Mouse (Mus musculus): Measurements from ENCODE around the gene Pex6. TPM values are rescaled to one million over a fixed set of nuclear protein-coding genes. Genes with fewer than 3 reads are reported as not detected.
A peak's percentile ranks its signal among the peaks of the same experiment; 100 is the strongest.

The Pex6 gene
- polyA plus RNA-seq, 1 experiment from 2014 or later = 10.5 TPM

GRCm38 (mm10) chr17:46690665-46691064 is 20.6 kb upstream of the Pex6 start:
- WGBS = 71% methylated on average over 12 of the region's 12 CpGs

DNA sequence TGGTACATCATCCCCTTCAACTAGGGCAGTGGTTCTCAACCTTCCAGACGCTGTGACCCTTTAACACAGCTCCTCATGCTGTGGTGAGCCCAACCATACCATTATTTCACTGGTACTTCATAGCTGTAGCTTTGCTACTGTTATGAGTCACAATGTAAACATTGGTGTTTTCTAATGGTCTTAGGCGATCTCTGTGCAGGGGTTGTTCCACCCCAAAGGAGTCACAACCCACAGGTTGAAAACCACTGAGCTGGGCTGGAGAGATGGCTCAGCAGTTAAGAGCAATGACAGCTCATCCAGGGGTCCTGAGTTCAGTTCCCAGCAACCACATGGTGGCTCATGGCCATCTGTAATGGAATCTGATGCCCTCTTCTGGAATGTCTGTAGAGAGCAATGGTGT is 19.9 kb upstream of the Pex6 start:
- WGBS = 90% methylated on average over 2 of the region's 2 CpGs
- no peak overlapping the region for H3K4me3 ChIP-seq (ENCODE audit: control insufficient read depth in 1 of 2, insufficient read depth in 1 of 2, low read depth in 1 of 2, low read length in 2 of 2)
- no peak overlapping the region for H3K9ac ChIP-seq (ENCODE audit: low read length)
- H3K27ac ChIP-seq (replicated peaks in 1 of 2; ENCODE audit: control insufficient read depth in 1 of 2, insufficient read depth in 1 of 2, low read depth in 2 of 2, low read length in 2 of 2) = no peak overlapping the region
- H3K4me1 ChIP-seq (ENCODE audit: control insufficient read depth in 2 of 2, insufficient read depth in 2 of 2, low read length in 2 of 2) = no peaks in the 10 kb centered on the region
- ATAC-seq (ENCODE audit: insufficient number of reproducible peaks, insufficient read depth, low FRiP score, low read depth) = no peak
- no peak overlapping the region for H3K4me2 ChIP-seq (ENCODE audit: low read length)
- peaks cover 36% of the 10 kb centered on the region for H3K36me3 ChIP-seq (ENCODE audit: control insufficient read depth, insufficient read depth, low read length)
- H3K9me3 ChIP-seq (ENCODE audit: control insufficient read depth, low read length) = no peaks in the 10 kb centered on the region
- H3K27me3 ChIP-seq (ENCODE audit: control insufficient read depth, insufficient read depth, low read length) = no peaks in the 10 kb centered on the region

More at GRCm38 (mm10) chr17:46690665-46691064, 20.6 kb upstream of the Pex6 start:
- H3K27me3 ChIP-seq (ENCODE audit: control insufficient read depth, insufficient read depth, low read length) = no peaks in the 10 kb centered on the region
- no peak overlapping the region for H3K9ac ChIP-seq (ENCODE audit: low read length)
- peaks cover 43% of the 10 kb centered on the region for H3K36me3 ChIP-seq (ENCODE audit: control insufficient read depth, insufficient read depth, low read length)
- H3K4me2 ChIP-seq (ENCODE audit: low read length) = no peak overlapping the region
- no peak overlapping the region for H3K4me3 ChIP-seq (ENCODE audit: control insufficient read depth in 1 of 2, insufficient read depth in 1 of 2, low read depth in 1 of 2, low read length in 2 of 2)
- no peaks in the 10 kb centered on the region for H3K9me3 ChIP-seq (ENCODE audit: control insufficient read depth, low read length)
- H3K27ac ChIP-seq (replicated peaks in 1 of 2; ENCODE audit: control insufficient read depth in 1 of 2, insufficient read depth in 1 of 2, low read depth in 2 of 2, low read length in 2 of 2) = no peak overlapping the region
- no peak for ATAC-seq (ENCODE audit: insufficient number of reproducible peaks, insufficient read depth, low FRiP score, low read depth)
- H3K4me1 ChIP-seq (ENCODE audit: control insufficient read depth in 2 of 2, insufficient read depth in 2 of 2, low read length in 2 of 2) = no peaks in the 10 kb centered on the region

- H3K4me1 ChIP-seq (ENCODE audit: control insufficient read depth in 2 of 2, insufficient read depth in 2 of 2, low read length in 2 of 2) = no peaks in the 10 kb centered on the region
- no peak overlapping the region for H3K4me2 ChIP-seq (ENCODE audit: low read length)
- no peak overlapping the region for H3K9ac ChIP-seq (ENCODE audit: low read length)
- WGBS = 83% methylated on average over 1 of the region's 1 CpGs
- no peak for ATAC-seq (ENCODE audit: insufficient number of reproducible peaks, insufficient read depth, low FRiP score, low read depth)
- H3K9me3 ChIP-seq (ENCODE audit: control insufficient read depth, low read length) = no peaks in the 10 kb centered on the region
- peaks cover 36% of the 10 kb centered on the region for H3K36me3 ChIP-seq (ENCODE audit: control insufficient read depth, insufficient read depth, low read length)
- H3K4me3 ChIP-seq (ENCODE audit: control insufficient read depth in 1 of 2, insufficient read depth in 1 of 2, low read depth in 1 of 2, low read length in 2 of 2) = no peak overlapping the region
- H3K27me3 ChIP-seq (ENCODE audit: control insufficient read depth, insufficient read depth, low read length) = no peaks in the 10 kb centered on the region
- no peak overlapping the region for H3K27ac ChIP-seq (replicated peaks in 1 of 2; ENCODE audit: control insufficient read depth in 1 of 2, insufficient read depth in 1 of 2, low read depth in 2 of 2, low read length in 2 of 2)
Measured at GRCm38 (mm10) chr17:46694517-46695063, 16.7 kb upstream of the Pex6 start.

DNA sequence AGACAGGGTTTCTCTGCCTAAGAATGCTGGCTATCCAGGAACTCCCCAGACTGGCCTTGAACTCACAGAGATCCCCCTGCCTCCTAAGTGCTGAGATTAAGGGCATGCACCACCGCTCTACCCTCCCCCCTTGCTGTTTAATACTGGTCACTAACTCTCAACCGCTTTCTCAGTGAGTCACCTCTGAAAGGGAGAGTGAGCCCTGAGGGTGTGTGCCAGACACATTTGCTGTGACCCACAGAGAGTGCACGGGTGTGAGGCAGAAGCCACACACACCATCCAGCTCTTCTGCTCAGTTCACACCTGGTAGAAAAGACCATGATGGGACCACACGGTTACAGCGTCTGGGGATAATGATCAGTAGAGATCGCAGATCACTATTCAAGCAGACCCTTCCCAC is 12.7 kb upstream of the Pex6 start:
- no peak overlapping the region for H3K4me3 ChIP-seq (ENCODE audit: control insufficient read depth in 1 of 2, insufficient read depth in 1 of 2, low read depth in 1 of 2, low read length in 2 of 2)
- 0 out of 2 replicates have a peak, but pooled peaks have one; percentile 16 for ATAC-seq (ENCODE audit: insufficient number of reproducible peaks, insufficient read depth, low FRiP score, low read depth)

GRCm38 (mm10) chr17:46699245-46699644 is 12.0 kb upstream of the Pex6 start:
- Histone ChIP-seq H3K4me3 (ENCODE audit: control insufficient read depth in 1 of 2, insufficient read depth in 1 of 2, low read depth in 1 of 2, low read length in 2 of 2) (no peak overlapping the region), H3K27ac (replicated peaks in 1 of 2; ENCODE audit: control insufficient read depth in 1 of 2, insufficient read depth in 1 of 2, low read depth in 2 of 2, low read length in 2 of 2) (no peak overlapping the region), H3K4me2 (ENCODE audit: low read length) (no peak overlapping the region), H3K9me3 (ENCODE audit: control insufficient read depth, low read length) (no peaks in the 10 kb centered on the region), H3K27me3 (ENCODE audit: control insufficient read depth, insufficient read depth, low read length) (no peaks in the 10 kb centered on the region), H3K4me1 (ENCODE audit: control insufficient read depth in 2 of 2, insufficient read depth in 2 of 2, low read length in 2 of 2) (peaks cover 10 to 17% of the 10 kb centered on the region in 2 experiments), H3K36me3 (ENCODE audit: control insufficient read depth, insufficient read depth, low read length) (peaks cover 28% of the 10 kb centered on the region), H3K9ac (ENCODE audit: low read length) (no peak overlapping the region)
- ATAC-seq (ENCODE audit: insufficient number of reproducible peaks, insufficient read depth, low FRiP score, low read depth) = no peak
- WGBS = 79% methylated on average over 5 of the region's 5 CpGs

More for the DNA sequence above, 12.7 kb upstream of the Pex6 start:
- Histone ChIP-seq H3K9me3 (ENCODE audit: control insufficient read depth, low read length) (no peaks in the 10 kb centered on the region), H3K4me1 (ENCODE audit: control insufficient read depth in 2 of 2, insufficient read depth in 2 of 2, low read length in 2 of 2) (peaks cover 6 to 10% of the 10 kb centered on the region in 2 experiments), H3K9ac (ENCODE audit: low read length) (no peak overlapping the region), H3K4me2 (ENCODE audit: low read length) (no peak overlapping the region), H3K36me3 (ENCODE audit: control insufficient read depth, insufficient read depth, low read length) (peaks cover 28% of the 10 kb centered on the region), H3K27me3 (ENCODE audit: control insufficient read depth, insufficient read depth, low read length) (no peaks in the 10 kb centered on the region), H3K27ac (replicated peaks in 1 of 2; ENCODE audit: control insufficient read depth in 1 of 2, insufficient read depth in 1 of 2, low read depth in 2 of 2, low read length in 2 of 2) (no peak overlapping the region)
- 81% methylated on average over 6 of the region's 6 CpGs for WGBS

DNA sequence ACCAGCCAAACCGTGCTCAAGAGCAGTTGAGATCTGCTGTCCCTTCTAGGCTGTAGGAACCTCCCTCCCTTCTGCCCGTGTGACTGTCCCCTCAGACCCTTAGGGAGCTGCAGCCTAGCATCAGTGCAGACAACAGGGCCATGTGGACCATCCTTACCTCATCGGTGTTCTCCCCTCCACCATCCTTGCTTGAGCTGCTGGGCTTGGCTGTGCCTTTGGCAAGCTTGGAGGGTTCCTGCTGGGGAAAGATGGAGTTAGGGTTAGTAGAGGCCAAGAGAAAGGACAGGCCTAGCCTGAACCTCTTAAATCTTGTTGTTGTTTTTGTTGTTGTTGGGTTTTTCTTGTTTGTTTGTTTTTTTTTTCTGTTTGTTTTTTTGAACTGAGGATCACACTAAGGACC is 11.4 kb upstream of the Pex6 start:
- H3K36me3 ChIP-seq (ENCODE audit: control insufficient read depth, insufficient read depth, low read length) = peaks cover 23% of the 10 kb centered on the region
- 93% methylated on average over 3 of the region's 3 CpGs for WGBS
- H3K4me3 ChIP-seq (ENCODE audit: control insufficient read depth in 1 of 2, insufficient read depth in 1 of 2, low read depth in 1 of 2, low read length in 2 of 2) = no peak overlapping the region
- no peak for ATAC-seq (ENCODE audit: insufficient number of reproducible peaks, insufficient read depth, low FRiP score, low read depth)
- no peak overlapping the region for H3K27ac ChIP-seq (replicated peaks in 1 of 2; ENCODE audit: control insufficient read depth in 1 of 2, insufficient read depth in 1 of 2, low read depth in 2 of 2, low read length in 2 of 2)
- no peaks in the 10 kb centered on the region for H3K9me3 ChIP-seq (ENCODE audit: control insufficient read depth, low read length)
- no peak overlapping the region for H3K4me2 ChIP-seq (ENCODE audit: low read length)
- H3K27me3 ChIP-seq (ENCODE audit: control insufficient read depth, insufficient read depth, low read length) = no peaks in the 10 kb centered on the region
- peaks cover 10 to 17% of the 10 kb centered on the region in 2 experiments for H3K4me1 ChIP-seq (ENCODE audit: control insufficient read depth in 2 of 2, insufficient read depth in 2 of 2, low read length in 2 of 2)
- H3K9ac ChIP-seq (ENCODE audit: low read length) = no peak overlapping the region

- no peak overlapping the region for H3K9ac ChIP-seq (ENCODE audit: low read length)
- no peak overlapping the region for H3K4me3 ChIP-seq (ENCODE audit: control insufficient read depth in 1 of 2, insufficient read depth in 1 of 2, low read depth in 1 of 2, low read length in 2 of 2)
- H3K4me1 ChIP-seq (ENCODE audit: control insufficient read depth in 2 of 2, insufficient read depth in 2 of 2, low read length in 2 of 2) = peaks cover 10 to 22% of the 10 kb centered on the region in 2 experiments
- ATAC-seq (ENCODE audit: insufficient number of reproducible peaks, insufficient read depth, low FRiP score, low read depth) = no peak
- H3K4me2 ChIP-seq (ENCODE audit: low read length) = no peak overlapping the region
- H3K36me3 ChIP-seq (ENCODE audit: control insufficient read depth, insufficient read depth, low read length) = peaks cover 23% of the 10 kb centered on the region
- 80% methylated on average over 12 of the region's 12 CpGs for WGBS
- no peak overlapping the region for H3K27ac ChIP-seq (replicated peaks in 1 of 2; ENCODE audit: control insufficient read depth in 1 of 2, insufficient read depth in 1 of 2, low read depth in 2 of 2, low read length in 2 of 2)
- H3K9me3 ChIP-seq (ENCODE audit: control insufficient read depth, low read length) = no peaks in the 10 kb centered on the region
- H3K27me3 ChIP-seq (ENCODE audit: control insufficient read depth, insufficient read depth, low read length) = no peaks in the 10 kb centered on the region
Measured at GRCm38 (mm10) chr17:46701489-46701888, 9.8 kb upstream of the Pex6 start.

GRCm38 (mm10) chr17:46702100-46702499 is 9.2 kb upstream of the Pex6 start:
- ATAC-seq (ENCODE audit: insufficient number of reproducible peaks, insufficient read depth, low FRiP score, low read depth) = no peak
- no peak overlapping the region for H3K4me3 ChIP-seq (ENCODE audit: control insufficient read depth in 1 of 2, insufficient read depth in 1 of 2, low read depth in 1 of 2, low read length in 2 of 2)
- no peak overlapping the region for H3K9ac ChIP-seq (ENCODE audit: low read length)
- H3K27ac ChIP-seq (replicated peaks in 1 of 2; ENCODE audit: control insufficient read depth in 1 of 2, insufficient read depth in 1 of 2, low read depth in 2 of 2, low read length in 2 of 2) = no peak overlapping the region
- 80% methylated on average over 12 of the region's 12 CpGs for WGBS
- H3K27me3 ChIP-seq (ENCODE audit: control insufficient read depth, insufficient read depth, low read length) = no peaks in the 10 kb centered on the region
- no peak overlapping the region for H3K4me2 ChIP-seq (ENCODE audit: low read length)
- H3K9me3 ChIP-seq (ENCODE audit: control insufficient read depth, low read length) = no peaks in the 10 kb centered on the region
- peaks cover 10 to 22% of the 10 kb centered on the region in 2 experiments for H3K4me1 ChIP-seq (ENCODE audit: control insufficient read depth in 2 of 2, insufficient read depth in 2 of 2, low read length in 2 of 2)
- H3K36me3 ChIP-seq (ENCODE audit: control insufficient read depth, insufficient read depth, low read length) = peaks cover 23% of the 10 kb centered on the region
